Mouse (Mus musculus) fibroblast of lung, adult 2 months (primary cell): Measurements from ENCODE around the gene Slu7.

Source experiments
- DNase-seq: peaks from one replicate; pipeline ENCODE4 v3.0.0-alpha.2; 2011; ENCODE audit warnings: low read depth

The Slu7 gene

GRCm38 (mm10) chr11:43425166-43425709 lies 8.3 kb upstream of the Slu7 start:
- no peak for DNase-seq

DNA sequence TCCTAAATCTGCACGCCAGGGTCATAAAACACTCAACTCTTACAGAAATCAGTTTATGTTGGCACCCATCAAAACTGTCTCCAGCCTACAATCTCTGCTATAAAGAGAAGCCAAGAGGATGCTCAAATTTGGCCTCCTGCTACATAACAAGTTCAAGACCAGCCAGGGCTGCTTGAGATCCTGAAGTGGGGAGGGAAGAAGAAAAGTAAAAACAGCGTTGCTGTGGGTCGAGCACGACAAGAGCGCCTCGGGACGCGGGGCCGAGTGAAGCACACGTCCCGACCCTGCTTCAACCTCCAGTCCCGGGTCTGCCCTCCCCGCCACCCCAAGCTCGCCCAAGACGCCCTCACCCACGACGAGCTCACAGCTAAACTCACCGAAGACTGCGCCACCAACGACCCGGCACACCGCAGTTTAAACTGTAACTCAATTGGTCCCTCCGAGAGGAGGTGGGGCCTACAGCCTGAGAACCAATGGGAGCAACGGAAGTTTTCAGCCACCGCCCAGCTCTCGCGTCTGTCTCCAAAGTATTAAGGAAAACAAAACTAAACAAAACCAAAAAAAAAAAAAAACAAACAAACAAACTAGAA lies 7.6 kb upstream of the Slu7 start, which contains the start of gene Pttg1:
TSS of gene Pttg1 (minus strand) at position 428 of the 590 bp plus-strand sequence.
- peak; percentile 88 for DNase-seq

DNA sequence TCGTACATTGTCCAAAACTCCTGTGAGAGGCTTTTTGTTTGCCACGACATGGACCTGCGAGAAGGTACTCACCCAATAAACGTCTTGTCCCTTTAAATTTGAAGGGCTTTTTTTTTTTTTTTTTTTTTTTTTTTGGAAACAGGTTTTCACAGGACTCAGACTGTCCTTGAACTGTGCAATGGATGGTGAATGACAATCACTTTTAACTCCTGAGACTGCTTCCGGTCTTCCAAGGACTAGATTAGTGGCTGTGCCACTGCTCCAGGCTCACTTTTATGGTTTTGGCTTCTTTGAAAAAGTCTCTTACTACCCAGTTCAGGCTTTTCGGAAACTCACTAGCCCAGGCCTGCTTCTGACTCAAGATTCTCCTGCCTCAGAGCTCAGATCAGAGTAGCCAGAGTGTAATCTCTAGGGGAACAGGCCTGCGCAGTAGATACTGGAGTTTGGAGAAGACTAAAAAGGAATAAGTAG lies 7.1 kb upstream of the Slu7 start:
- no peak for DNase-seq

- no peak for DNase-seq
Observed at GRCm38 (mm10) chr11:43434024-43434407, 472 bp downstream of the Slu7 start.

GRCm38 (mm10) chr11:43441121-43441520 lies 7.6 kb downstream of the Slu7 start:
- DNase-seq: no peak

GRCm38 (mm10) chr11:43443183-43443582 lies 9.6 kb downstream of the Slu7 start:
- DNase-seq: no peak

DNA sequence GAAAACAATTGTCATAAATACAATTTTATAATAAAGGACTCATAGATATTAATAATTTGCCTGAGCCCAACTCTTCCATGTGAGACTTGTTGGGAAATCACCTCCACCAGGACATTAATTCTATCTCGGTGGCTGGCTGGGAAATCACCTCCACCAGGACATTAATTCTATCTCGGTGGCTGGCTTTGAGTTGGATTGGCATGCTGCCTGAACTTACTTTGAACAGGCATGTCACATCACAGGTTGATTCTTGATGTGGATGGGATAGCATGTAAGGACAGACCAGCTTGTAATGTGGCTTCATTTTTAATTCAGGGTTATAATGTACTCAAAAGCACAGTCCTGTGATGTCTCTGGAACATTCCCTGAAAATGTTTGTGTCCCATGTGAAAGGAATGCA lies 16.4 kb downstream of the Slu7 start:
- DNase-seq: no peak

DNA sequence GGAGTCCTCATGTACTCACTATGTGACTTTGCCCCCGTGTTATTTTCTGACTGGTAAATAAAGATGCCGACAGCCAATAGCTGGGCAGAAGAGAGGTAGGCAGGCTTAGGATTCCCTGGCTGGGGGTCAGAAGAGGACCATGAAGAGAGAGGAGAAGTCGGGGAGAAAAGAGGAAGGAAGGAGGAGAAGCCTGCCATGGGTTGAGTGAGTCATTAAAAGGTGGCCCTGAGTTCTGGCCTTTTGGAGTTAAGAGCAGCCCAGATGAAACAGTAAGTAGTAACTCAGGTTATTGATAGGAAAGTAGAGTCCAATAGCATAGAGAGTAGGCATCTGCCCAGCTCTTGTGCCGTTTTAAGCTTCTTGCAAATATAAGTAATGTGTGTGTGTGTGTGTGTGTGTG lies 17.8 kb downstream of the Slu7 start:
- no peak for DNase-seq

DNA sequence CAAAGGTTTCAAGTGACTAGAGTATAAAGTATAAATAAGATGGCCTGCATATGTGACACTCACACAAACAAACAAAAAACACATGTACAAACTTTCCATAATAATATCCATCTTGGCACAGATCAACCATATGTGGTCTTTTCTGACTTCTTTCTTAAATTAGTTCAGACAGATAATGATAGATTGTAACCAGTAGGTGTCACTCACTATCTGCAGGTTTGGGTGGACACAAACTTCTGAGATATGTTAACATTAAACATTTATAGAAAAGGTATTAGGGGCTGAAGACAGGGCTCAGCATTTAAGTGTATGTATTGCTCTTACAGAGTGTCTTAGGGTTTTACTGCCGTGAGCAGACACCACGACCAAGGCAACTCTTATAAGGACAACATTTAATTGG lies 18.7 kb downstream of the Slu7 start:
- no peak for DNase-seq

GRCm38 (mm10) chr11:43463204-43463603 lies 29.7 kb downstream of the Slu7 start:
- no peak for DNase-seq

DNA sequence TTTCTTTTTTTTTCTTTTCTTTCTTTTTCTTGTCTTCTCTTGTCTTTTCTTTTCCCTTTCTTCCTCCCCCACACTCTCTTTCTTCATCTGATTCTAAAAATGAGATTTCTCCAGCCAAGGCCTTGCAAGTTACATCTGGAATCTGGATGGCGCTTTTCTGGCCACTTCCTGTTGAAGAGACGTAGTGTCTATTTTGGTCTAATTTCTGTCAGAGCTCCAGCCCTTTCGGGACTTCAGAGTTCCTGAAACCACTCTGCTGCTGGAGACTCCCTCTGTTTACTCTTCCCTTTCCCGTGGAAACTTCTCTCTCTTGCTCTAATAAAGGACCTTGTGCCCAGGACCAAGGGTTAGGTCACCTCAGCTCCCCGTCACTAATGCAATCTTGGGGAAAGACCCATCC lies 36.6 kb downstream of the Slu7 start:
- no peak for DNase-seq

DNA sequence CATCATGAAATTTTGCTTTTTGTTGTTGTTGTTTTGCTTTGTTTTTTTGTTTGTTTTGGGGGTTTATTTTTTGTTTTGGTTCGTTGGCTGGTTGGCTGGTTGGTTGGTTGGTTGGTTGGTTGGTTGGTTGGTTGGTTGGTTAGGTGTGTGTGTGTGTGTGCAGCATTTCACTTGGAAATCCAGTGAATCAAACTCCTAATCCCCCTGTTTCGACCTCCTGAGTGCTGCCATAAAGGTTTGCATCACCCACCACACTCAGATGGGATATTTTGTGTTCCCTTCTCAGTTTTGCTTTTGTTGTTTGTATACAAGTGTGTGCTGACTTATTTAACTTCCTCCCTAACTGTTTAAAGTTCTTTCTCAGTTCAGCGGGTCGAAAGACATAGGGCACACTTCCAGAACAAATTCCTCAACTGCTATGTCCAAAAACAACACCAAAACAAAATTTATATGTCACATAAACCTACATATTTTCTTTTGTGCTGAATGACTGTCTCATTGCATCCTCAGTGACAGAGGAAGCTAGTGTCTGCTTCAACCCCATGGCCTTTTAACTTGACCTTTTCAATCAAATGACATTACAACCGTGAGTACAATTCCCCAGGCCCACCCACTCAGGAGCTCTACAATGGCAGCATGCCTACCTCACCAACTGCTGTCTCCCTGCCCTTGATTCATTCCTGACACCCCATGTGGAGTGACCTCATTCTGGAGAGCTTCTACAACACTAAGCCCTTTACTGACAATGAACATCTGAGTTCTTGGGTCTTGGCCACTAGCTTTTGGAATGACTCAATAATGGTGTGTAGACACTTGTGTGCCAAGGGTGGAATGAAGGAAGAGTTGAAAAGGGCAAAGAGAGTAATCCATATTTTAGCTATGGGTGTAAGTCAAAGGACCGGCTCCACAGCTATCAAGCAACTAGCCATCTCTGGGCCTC lies 37.6 kb downstream of the Slu7 start:
- DNase-seq: no peak

GRCm38 (mm10) chr11:43473115-43473514 lies 39.6 kb downstream of the Slu7 start:
- no peak for DNase-seq

DNA sequence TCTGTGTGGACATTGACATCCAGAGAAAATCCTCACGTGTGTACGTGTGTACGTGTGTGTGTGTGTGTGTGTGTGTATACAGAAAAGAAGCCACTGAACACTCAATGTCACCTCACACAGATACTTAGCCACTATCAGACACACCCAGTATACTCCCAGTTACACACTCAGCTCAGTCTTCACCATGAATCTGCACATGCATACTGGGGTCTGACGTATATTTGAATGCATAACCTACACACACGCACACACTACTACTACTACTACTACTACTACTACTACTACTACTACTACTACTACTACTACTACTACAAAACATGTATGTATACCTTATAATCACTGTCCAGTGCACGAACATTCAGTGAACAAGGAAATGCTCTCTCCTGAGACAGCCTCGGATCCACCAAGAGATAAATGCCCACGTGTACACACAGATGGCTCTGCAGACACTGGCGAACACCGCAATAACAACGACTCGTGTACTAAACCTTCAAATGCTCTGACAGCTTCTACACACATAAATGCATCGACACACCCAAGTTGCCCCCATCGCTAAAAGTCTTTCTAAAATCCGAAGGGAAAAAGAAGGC lies 40.2 kb downstream of the Slu7 start:
- DNase-seq: no peak

- DNase-seq: no peak
Observed at GRCm38 (mm10) chr11:43474225-43474774, 40.8 kb downstream of the Slu7 start, which contains the start of gene C1qtnf2. Gene C1qtnf2 (plus strand): TSS chr11:43474276.

DNA sequence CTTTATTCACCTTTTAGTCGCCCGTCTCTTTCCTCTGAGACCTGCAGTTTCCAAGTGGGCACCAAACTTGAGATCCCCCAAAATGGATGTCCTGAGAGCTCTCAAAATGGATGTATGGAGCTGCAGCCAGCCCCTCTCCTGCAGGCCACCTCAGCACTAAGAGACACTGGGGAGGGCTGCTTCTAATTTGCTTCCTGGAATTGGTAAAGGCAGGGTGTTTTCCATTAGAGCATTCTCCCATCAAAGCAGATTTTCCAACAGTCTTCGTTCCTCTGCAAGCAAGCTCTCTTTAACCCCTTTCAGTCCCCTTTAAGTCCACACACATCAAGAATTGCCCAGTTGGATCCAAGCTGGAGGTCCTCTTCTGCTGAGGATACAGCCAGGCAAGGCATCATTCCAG lies 45.8 kb downstream of the Slu7 start:
- no peak for DNase-seq

DNA sequence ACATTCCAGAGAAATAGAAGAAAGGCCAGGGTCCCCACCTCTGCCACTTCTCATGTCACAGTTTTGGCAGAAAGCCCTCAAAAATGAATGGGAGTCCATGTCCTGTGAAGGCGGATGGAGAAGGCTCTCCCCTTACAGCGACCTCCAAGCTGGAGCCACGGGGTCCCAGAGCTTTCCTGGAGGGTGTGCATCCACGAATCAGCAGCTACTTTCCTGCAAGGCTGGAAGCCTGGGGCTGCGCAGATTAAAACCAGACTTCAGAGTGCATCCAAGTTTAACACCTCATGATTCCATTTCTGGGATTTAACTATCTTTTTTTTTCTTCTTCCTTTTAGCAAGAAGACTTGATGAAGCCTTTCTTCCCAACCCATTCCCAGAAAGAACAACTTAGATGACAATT lies 47.0 kb downstream of the Slu7 start:
- DNase-seq: no peak

DNA sequence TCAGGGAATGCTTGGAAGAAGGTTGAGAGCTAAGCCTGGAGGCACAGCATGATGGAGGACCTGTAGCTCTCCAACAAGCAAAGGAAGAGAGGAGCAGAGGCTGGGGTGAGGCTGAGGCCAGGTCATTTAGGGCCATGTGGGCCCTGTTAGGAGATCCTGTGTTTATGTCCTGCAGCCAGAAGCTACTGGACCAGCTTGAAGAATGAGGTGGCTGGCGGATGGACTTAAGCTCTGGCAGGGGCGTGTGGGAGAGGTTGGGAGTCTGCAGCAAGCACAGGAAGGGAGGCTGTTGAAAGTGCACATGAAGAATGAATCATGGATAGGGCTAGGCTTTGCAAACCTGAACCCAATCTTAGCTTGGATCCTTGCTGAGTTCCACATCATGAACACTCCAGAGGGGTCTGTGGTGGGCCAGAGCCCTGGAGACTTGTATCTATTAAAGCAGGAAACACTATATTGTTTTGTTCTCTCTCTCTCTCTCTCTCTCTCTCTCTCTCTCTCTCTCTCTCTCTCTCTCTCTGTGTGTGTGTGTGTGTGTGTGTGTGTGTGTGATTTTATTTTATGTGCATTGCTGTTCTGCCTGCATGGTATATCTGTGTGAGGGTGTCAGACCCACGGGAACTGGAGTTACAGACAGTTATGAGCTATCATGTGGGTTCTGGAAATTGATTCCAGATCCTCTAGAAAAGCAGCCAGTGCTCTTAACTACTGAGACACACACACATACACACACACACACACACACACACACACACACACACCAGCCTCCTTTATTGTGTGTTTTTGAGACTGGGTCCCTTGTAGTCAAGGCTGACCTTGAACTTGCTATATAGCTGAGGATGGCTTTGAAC lies 48.4 kb downstream of the Slu7 start:
- DNase-seq: no peak

DNA sequence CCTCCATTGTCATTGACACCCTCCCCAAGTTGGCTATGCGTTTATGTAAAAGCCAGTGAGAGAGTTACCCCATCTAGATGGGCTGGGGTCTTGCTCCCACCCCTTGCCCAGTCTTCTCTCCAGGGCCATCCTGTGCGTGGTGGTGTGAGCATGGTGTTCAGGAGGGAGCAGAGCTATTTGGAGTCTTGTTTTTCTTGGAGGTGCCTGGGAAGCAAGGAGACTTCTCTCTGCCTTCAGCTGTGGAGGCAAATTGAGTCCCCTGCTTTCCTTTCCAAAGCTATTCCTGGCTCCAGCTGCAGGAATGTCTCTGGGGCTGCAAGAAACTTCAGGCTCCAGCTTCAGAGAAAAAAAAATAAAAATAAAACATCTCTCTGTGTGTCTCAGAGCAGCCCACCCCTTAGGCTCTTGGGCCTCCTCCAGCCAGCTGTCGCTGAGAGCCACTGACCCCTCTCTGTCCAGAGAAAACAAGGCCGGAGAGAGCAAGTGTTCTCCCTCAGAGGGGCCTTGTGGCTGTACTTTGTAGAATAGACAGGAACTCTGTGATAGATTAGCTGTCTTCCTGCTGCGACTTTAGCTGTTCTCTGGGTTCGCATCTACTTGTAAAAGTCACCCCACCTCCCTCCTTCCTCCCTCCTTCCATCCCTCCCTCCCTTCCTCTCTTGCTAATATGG lies 49.7 kb downstream of the Slu7 start:
- DNase-seq: no peak

DNA sequence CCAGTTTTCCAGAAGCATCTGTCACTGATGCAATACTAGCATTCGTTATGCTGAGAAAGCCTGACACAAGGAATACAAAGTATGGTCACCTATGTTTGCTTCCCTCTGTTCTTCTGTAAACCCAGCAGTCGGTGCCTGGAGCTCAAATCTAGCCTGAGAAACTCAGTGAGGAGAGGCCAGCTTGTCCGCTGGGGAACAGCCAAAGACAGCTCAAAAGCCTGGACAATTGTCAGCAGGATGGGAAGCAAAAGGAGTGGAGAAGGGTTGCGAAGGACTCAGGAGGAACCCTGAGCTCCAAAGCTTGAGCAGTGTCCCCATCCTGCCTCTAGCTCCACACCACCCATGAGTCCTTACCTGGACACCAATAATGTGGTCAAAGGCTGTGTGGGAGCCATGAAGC lies 50.5 kb downstream of the Slu7 start:
- DNase-seq: no peak

DNA sequence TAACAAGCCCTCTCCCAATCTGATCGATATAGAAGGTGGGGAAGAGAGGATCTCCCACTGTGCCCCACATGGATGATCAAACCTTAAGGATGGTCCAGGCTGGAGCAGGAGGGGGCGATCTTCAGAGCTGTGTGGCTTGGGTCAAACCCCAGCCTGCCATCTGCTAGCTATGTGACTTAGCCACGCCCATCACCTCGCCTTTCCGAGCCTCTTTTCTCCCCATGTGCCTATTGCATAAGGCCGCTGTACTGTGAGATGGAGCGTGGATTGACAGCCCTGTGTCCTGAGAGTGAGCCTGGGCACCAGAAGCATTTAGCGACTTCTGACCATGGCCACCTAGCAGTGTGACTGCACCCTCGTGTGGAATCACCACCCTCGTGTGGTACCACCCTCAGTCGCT lies 51.1 kb downstream of the Slu7 start:
- no peak for DNase-seq
